Mouse (Mus musculus) megakaryocyte, embryonic 14.5 days (primary cell): ENCODE results near the gene Atp1a2.

Experiments used
- FLI1 ChIP-seq: IDR thresholded peaks from 2 replicates; pipeline ENCODE4 v1.6.1; 2012; ENCODE audit warnings: low read length, inconsistent platforms, mixed read lengths
- GATA1 ChIP-seq: IDR thresholded peaks from 3 replicates; pipeline ENCODE4 v1.6.1; 2012; ENCODE audit warnings: mixed read lengths, low read length, inconsistent platforms, borderline replicate concordance

- TF ChIP-seq GATA1 (no peak), FLI1 (no peak)
Observed at GRCm38 (mm10) chr1:172305635-172306034, 7.8 kb upstream of the Atp1a2 start.
